Mouse (Mus musculus) stomach, embryonic 14.5 days (tissue): Measurements from ENCODE around the gene Defb43. TPM values are rescaled to one million over a fixed set of nuclear protein-coding genes. Genes with fewer than 3 reads are reported as not detected.

Source experiments
- polyA plus RNA-seq: library from polyadenylated mRNA; unstranded; fragments of >200 nt; fragmentation: Nextera tagmentation; extraction: Ambion mirVana; gene quantifications from 2 replicates; pipeline ENCODE4 v1.2.1, GENCODE M21; 2014

Gene Defb43
- polyA plus RNA-seq, 1 experiment from 2014 or later, result not detected

Other genes with a start within 250 kb of the Defb43 start
- gene Wdfy2, start 174.1 kb upstream of the Defb43 start, polyA plus RNA-seq, result 9.4 and 10.6 TPM in 2 replicates
- not detected in 2 replicates for gene Defb48, start 27.3 kb upstream of the Defb43 start, polyA plus RNA-seq
- gene Defb47, start 13.7 kb upstream of the Defb43 start, polyA plus RNA-seq, result not detected in 2 replicates
- 0.35 TPM in 1 of 2 replicates, not detected in the other for gene Defb42, start 35.2 kb downstream of the Defb43 start, polyA plus RNA-seq
- not detected in 2 replicates for gene Defb30, start 38.2 kb downstream of the Defb43 start, polyA plus RNA-seq